Comparison of ENCODE assay signal across 8 mouse cellular contexts in the genomic region with DNA sequence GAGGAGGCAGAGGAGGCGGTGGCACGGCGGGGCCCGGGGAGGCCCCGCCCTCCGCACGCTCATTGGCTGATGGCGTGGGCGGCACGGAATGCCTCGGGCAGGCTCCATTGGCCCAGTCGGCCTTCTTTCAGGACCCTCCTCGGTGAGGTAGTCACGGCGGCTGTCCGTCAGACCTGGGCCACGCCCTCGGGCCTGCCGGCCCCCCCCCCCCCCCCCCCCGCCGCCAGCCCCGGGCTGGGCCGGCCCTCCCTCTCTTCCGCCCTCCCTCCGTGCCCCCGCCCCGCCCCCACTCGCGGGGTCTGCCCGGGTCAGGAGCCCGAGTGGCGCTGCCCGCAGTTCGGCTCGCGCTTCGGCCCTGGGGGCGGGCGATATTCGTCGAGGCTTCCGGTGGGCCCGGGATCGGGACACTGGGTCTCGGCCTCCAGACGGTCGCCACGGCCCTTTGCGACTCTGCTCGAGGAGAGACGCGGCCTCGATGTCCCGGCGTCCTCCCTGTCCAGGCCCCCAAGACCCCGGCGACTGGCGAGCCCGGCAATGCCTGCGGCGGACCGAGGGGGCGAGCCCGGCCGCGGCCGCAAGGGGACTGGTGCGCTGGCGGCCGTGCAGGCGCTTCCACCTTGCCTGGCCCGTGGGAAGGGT. TPM values are rescaled to one million over a fixed set of nuclear protein-coding genes. Genes with fewer than 3 reads are reported as not detected.
DNase-seq lines count a peak whose midpoint lies in the region; ATAC-seq and TF ChIP-seq lines count a peak whose summit lies in the region.
"Not testable (repeated sequence)": the region's sequence is repeated elsewhere in the genome, so short reads cannot be mapped to it uniquely, and the experiment has no call there.

Gene Zmym5, minus strand, starts transcription at position 16 of the 639 bp plus-strand sequence.

- H3K79me2 ChIP-seq in liver, adult 2 months (ENCODE audit: control insufficient read depth, insufficient read depth, low read length): not testable (repeated sequence)

- ATAC-seq in erythroblast, adult 5-6 weeks (replicated peaks; ENCODE audit: low FRiP score, poor library complexity, severe bottlenecking): peak; percentile 96
- peak; percentile 97 for ATAC-seq in heart, embryonic 11.5 days (replicated peaks; ENCODE audit: insufficient number of reproducible peaks, low FRiP score, low TSS enrichment)
- ATAC-seq in kidney, embryonic 16.5 days (ENCODE audit: low FRiP score, low TSS enrichment): peak; percentile 98
- ATAC-seq in monocyte, adult 5-6 weeks (replicated peaks; ENCODE audit: insufficient number of reproducible peaks, low FRiP score, low TSS enrichment, poor library complexity, severe bottlenecking): peak; percentile 95

- peak within 1 kb of the TSS; percentile 78 for H3K9ac ChIP-seq in heart, embryonic 11.5 days (ENCODE audit: low read depth, low read length)
- H3K9ac ChIP-seq in kidney, embryonic 16.5 days (replicated peaks; ENCODE audit: low read length): peak within 1 kb of the TSS; percentile 85
- peak within 1 kb of the TSS; percentile 98 for H3K9ac ChIP-seq in liver, adult 2 months (ENCODE audit: low read depth, low read length)

- peak; percentile 77; the same call in 1 of the 2 replicates for TF ChIP-seq POLR2A in liver, adult 2 months (IDR thresholded peaks at IDR 0.05; ENCODE audit: extremely low read depth, insufficient read depth, low read length)

- not testable (repeated sequence) for H3K27me3 ChIP-seq in heart, embryonic 11.5 days (ENCODE audit: control insufficient read depth, insufficient read depth, low read length); kidney, embryonic 16.5 days (ENCODE audit: insufficient read depth, low read length); liver, adult 2 months (ENCODE audit: control insufficient read depth, insufficient read depth, low read length)

- DNase-seq in A20 (ENCODE audit: low read depth, low spot score): peak; percentile 91
- DNase-seq in brain, adult 2 months (ENCODE audit: low read depth, low spot score): peak; percentile 75
- peak; percentile 35 for DNase-seq in liver, adult 2 months (ENCODE audit: extremely low read depth, low read depth, low spot score)
- peak; percentile 90 to 92 for DNase-seq in spleen, postnatal 36 days (ENCODE audit: low spot score in 2 of 2)

- H3K36me3 ChIP-seq in heart, embryonic 11.5 days (ENCODE audit: control insufficient read depth, insufficient read depth, low read length); kidney, embryonic 16.5 days (ENCODE audit: insufficient read depth, low read length); liver, adult 2 months (ENCODE audit: control insufficient read depth, insufficient read depth, low read length): not testable (repeated sequence)

- H3K9me3 ChIP-seq in heart, embryonic 11.5 days (replicated peaks; ENCODE audit: control insufficient read depth, low read length); kidney, embryonic 16.5 days (ENCODE audit: low read length): not testable (repeated sequence)

- H3K4me3 ChIP-seq in heart, embryonic 11.5 days (ENCODE audit: low read depth, low read length): peak within 1 kb of the TSS; percentile 79
- H3K4me3 ChIP-seq in kidney, embryonic 16.5 days (ENCODE audit: low read length): peak within 1 kb of the TSS; percentile 74
- peak within 1 kb of the TSS; percentile 99 for H3K4me3 ChIP-seq in liver, adult 2 months (ENCODE audit: insufficient read depth, low read depth, low read length)

- peak within 1 kb of the TSS; percentile 76 for H3K4me2 ChIP-seq in heart, embryonic 11.5 days
- peak within 1 kb of the TSS; percentile 67 for H3K4me2 ChIP-seq in kidney, embryonic 16.5 days (replicated peaks; ENCODE audit: low read depth, low read length)

- 0% methylated on average over 33 of the region's 72 CpGs for WGBS in heart, embryonic 11.5 days (ENCODE audit: insufficient replicate concordance)
- WGBS in kidney, embryonic 16.5 days: under 1% methylated on average over 46 of the region's 72 CpGs
- WGBS in liver, adult 2 months: 0% methylated on average over 43 of the region's 72 CpGs

- TF ChIP-seq CTCF in liver, adult 2 months (IDR thresholded peaks at IDR 0.05; ENCODE audit: low read depth, low read length): not testable (repeated sequence)

- peak within 1 kb of the TSS; percentile 92 for H3K27ac ChIP-seq in heart, embryonic 11.5 days (ENCODE audit: low read depth, low read length)
- peak within 1 kb of the TSS; percentile 96 for H3K27ac ChIP-seq in kidney, embryonic 16.5 days (ENCODE audit: low read length)
- H3K27ac ChIP-seq in liver, adult 2 months (replicated peaks; ENCODE audit: insufficient read depth, low read depth, low read length): peak within 1 kb of the TSS; percentile 99

- H3K4me1 ChIP-seq in heart, embryonic 11.5 days (ENCODE audit: control insufficient read depth, insufficient read depth, low read length): peaks cover 10% of the 10 kb centered on the region
- peaks cover 23% of the 10 kb centered on the region for H3K4me1 ChIP-seq in kidney, embryonic 16.5 days (ENCODE audit: insufficient read depth, low read length)
- H3K4me1 ChIP-seq in liver, adult 2 months (ENCODE audit: control insufficient read depth, insufficient read depth, low read length): peaks cover 11% of the 10 kb centered on the region; the same call in 1 of the 2 replicates

RNA-seq across cellular contexts. Expression of gene Zmym5, which starts in this region (rescaled TPM):
- 26.3 and 28.2 TPM in 2 replicates for total RNA-seq in erythroblast, adult 5-6 weeks (2015; ENCODE audit: low replicate concordance)
- total RNA-seq in erythroblast, adult 5-6 weeks (2017; ENCODE audit: low replicate concordance): 19.9 and 24.5 TPM in 2 replicates
- 17.4 and 18.3 TPM in 2 replicates for polyA plus RNA-seq in heart, embryonic 11.5 days (2014; fragmentation: Nextera tagmentation; extraction: Ambion mirVana)
- polyA plus RNA-seq in kidney, embryonic 16.5 days (2015; fragmentation: Nextera tagmentation; extraction: Ambion mirVana): 29.2 and 33.5 TPM in 2 replicates
- total RNA-seq in liver, adult 2 months (2014; rRNA removed): 14.2 and 18.5 TPM in 2 replicates
- polyA plus RNA-seq in liver, adult 2 months (2012; rRNA removed): 2.8 and 3.0 TPM in 2 replicates
- total RNA-seq in monocyte, adult 5-6 weeks (2017): 36.4 to 50.8 TPM (median 44.7 TPM) in 3 replicates

Comparison
In these comparisons a context has a peak if more than half of its experiments do, and no peak if none do; other contexts are left out.
1. Peak in every context shown above with its lines: DNase-seq, ATAC-seq, H3K4me3 ChIP-seq and H3K27ac ChIP-seq.
2. DNase-seq: peak in every context shown above with its lines; median percentile 91 in A20; 91 in spleen, postnatal 36 days; 75 in brain, adult 2 months; 35 in liver, adult 2 months.